Mouse (Mus musculus): ENCODE results near the gene Slc9a3r1.

DNA sequence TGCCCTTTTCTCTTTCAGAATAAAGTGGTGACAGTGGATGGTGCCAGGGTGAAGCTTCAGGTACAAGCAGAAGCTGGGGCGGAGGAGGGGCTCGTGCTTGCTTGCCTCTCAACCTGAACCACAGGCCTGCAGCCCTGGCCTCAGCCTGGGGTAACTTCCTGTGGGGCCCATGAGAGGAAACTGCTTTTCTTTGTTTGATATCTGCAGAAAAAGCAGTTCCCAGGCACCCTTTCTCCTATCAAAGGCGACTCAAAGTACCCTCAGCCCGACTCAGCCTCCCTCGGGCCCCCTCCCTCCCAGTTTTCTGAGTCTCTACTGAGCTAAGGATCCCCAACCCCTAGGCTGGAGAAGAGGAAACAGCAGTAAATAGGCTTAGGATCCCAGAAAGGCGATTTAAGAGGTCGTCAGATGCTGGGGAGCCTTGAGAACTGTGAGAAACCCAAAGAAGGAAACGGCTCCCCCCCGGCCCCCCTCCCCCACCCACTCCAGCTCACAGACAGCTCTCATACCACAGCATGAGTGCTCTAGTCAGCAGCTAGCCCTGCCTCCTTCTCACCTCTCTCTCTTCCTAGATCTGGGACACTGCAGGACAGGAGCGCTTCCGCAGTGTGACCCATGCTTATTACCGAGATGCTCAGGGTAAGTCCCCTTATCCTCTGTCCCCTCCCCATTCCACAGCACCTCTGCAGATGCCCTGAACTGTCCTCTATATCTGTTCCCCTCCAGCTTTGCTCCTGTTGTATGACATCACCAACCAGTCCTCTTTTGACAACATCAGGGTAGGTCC lies 5.0 kb upstream of the Slc9a3r1 start:
- TF ChIP-seq CTCF (IDR thresholded peaks at IDR 0.05; ENCODE audit: low read depth) (no peak), EP300 (IDR thresholded peaks at IDR 0.05; ENCODE audit: low read depth) (no peak)

All from liver, postnatal 0 days (tissue).